Mouse (Mus musculus) G1E (cell line): ENCODE measurements around the gene Odf4. TPM values are rescaled to one million over a fixed set of nuclear protein-coding genes. Genes with fewer than 3 reads are reported as not detected.

Source experiments
- ATAC-seq: 2 replicates; pipeline ENCODE4 v1.8.0; 2016; ENCODE audit warnings: mild to moderate bottlenecking; ENCODE audit not compliant: insufficient number of reproducible peaks, poor library complexity, low FRiP score, severe bottlenecking; ENCODE audit errors: extremely low read depth
- DNase-seq: peaks from one replicate; pipeline ENCODE4 v3.0.0; 2012; ENCODE audit warnings: low spot score
- H3K27me3 ChIP-seq: 2 replicates; pipeline ENCODE4 v1.6.1; 2012; ENCODE audit warnings: mild to moderate bottlenecking, low read length, inconsistent platforms; ENCODE audit not compliant: insufficient read depth
- H3K36me3 ChIP-seq: replicated peaks from 2 replicates; pipeline ENCODE3; 2012; ENCODE audit warnings: mild to moderate bottlenecking, inconsistent platforms
- H3K4me1 ChIP-seq: 2 replicates; pipeline ENCODE4 v1.6.1; 2012; ENCODE audit warnings: low read depth, low read length, inconsistent platforms, mixed read lengths; ENCODE audit not compliant: insufficient read depth
- H3K4me3 ChIP-seq: 2 replicates; pipeline ENCODE4 v1.5.1; 2012; ENCODE audit warnings: low read depth, mild to moderate bottlenecking, inconsistent platforms, low read length, moderate library complexity, mixed read lengths
- H3K9me3 ChIP-seq: replicated peaks from 2 replicates; pipeline ENCODE4 v1.6.1; 2012; ENCODE audit warnings: inconsistent platforms
- CTCF ChIP-seq: IDR thresholded peaks from 2 replicates; pipeline ENCODE4 v1.5.1; 2012; ENCODE audit warnings: low read depth, low read length, inconsistent platforms, mixed read lengths
- GATA1 ChIP-seq: IDR thresholded peaks from 2 replicates; pipeline ENCODE4 v1.6.1; 2012; ENCODE audit warnings: borderline replicate concordance, low read length, inconsistent platforms, mixed read lengths
- GATA2 ChIP-seq: IDR thresholded peaks from 2 replicates; pipeline ENCODE4 v1.6.1; 2012; ENCODE audit warnings: low read depth, low read length, inconsistent platforms, borderline replicate concordance
- POLR2AphosphoS5 ChIP-seq: IDR thresholded peaks from 2 replicates; pipeline ENCODE4 v1.6.1; 2012; ENCODE audit warnings: low read depth, low read length, inconsistent platforms; ENCODE audit not compliant: insufficient replicate concordance
- TAL1 ChIP-seq: conservative IDR thresholded peaks from 2 replicates; pipeline ENCODE4 v1.6.1; 2012; ENCODE audit warnings: low read depth, low read length, inconsistent platforms, mixed read lengths
- polyA plus RNA-seq: library from polyadenylated mRNA; stranded (reverse); fragments of >175 nt; gene quantifications from 2 replicates; pipeline ENCODE4 v1.2.3, GENCODE M21; 2012
- total RNA-seq, 2 experiments: library from RNA; stranded (forward) in 1 of 2; stranded (reverse) in 1 of 2; fragments of 200-1000 nt in 1 of 2; fragments of >200 nt in 1 of 2; fragmentation: Nextera tagmentation in 1 of 2; gene quantifications; 2 replicates each; pipeline ENCODE4 v1.2.3; 2014 to 2017

Odf4 gene
- total and polyA plus RNA-seq, 3 experiments = not detected

DNA sequence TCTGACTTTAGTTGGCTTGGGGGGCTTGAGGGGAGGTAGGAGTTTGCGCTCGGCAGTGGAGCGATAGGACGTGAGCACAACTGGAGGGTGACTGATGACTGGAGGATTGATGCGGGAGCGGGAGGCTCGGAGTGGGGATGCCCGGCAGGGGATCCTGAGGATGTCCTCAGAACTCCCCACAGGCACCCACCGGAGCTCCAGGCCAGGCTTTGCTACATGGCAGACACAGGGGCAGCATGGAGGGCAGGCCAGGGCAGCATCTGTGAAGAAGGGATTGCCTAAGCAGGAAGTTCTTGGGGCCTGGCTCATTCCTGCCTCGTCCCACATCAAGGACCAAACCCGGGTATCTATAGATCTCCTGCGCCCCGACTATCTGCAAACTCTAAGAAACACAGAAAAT lies 27.0 kb upstream of the Odf4 start:
- Histone ChIP-seq H3K36me3 (no peaks in the 10 kb centered on the region), H3K4me3 (no peak overlapping the region), H3K4me1 (peaks cover 17% of the 10 kb centered on the region), H3K27me3 (peaks cover 74% of the 10 kb centered on the region), H3K9me3 (no peaks in the 10 kb centered on the region)
- DNase-seq = no peak
- no peak for TF ChIP-seq GATA1
- no peak for TF ChIP-seq TAL1
- TF ChIP-seq CTCF = no peak
- TF ChIP-seq POLR2AphosphoS5 = no peak
- no peak for TF ChIP-seq GATA2
- no peak for ATAC-seq

DNA sequence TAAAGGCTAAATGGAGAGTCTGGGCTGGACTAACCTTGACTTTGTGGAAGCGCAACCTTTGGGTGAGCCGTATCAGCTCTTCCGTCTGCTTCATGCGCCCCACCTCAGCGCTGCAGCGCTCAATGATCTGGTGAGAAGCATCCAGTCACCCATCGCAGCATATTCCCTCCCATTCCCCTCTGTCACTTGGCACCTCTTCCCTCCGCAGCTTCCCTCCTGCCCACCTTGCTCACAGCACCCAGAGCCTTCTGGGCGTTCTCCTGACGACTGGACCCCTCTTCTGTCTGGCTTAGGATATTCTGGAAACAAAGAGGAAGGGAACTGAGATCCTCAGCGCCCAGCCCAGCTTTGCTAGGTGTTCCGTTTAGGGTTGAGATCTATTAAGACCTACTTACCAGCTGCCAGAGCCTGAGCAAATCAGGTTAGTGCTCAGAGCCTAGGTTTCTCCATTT lies 20.7 kb upstream of the Odf4 start:
- ATAC-seq (no peak), DNase-seq (no peak)
- H3K4me1 ChIP-seq = peaks cover 18% of the 10 kb centered on the region
- peaks cover 52% of the 10 kb centered on the region for H3K27me3 ChIP-seq
- H3K9me3 ChIP-seq = no peaks in the 10 kb centered on the region
- H3K4me3 ChIP-seq = no peak overlapping the region
- H3K36me3 ChIP-seq = peaks cover 5% of the 10 kb centered on the region
- TF ChIP-seq TAL1 (no peak), POLR2AphosphoS5 (no peak), GATA1 (no peak), CTCF (no peak), GATA2 (no peak)

DNA sequence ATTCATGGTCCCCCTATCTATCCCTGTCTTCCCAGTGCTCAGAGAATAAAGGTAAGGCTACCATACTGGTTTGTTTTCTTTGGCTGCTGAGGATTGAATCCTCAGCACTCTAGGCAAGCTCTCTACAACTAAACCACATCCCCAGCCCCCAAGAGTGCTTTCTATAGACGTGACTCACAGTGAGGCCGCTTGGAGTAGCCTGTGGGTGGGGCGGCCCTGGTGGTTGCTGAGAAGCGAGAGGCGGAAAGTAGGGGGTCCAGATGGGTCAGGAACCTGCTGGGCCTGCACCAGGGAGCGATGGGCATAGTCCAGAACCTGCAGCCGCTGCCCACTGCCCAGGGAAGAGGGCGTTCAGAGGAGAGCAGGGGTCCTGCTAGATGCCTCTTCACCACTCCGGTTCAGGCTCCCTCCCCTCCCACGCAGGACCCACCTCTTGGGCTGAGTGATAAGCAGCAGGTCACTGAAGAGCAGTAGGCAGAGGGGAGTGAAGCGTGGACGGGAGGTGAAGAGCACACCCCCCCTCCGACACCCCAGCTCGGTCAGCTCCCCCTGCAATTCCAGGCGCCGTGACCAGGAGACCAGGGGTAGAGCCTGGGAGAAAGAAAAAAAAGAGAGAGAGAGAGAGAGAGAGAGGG lies 20.0 kb upstream of the Odf4 start:
- DNase-seq (no peak), ATAC-seq (no peak)
- no peaks in the 10 kb centered on the region for H3K9me3 ChIP-seq
- TF ChIP-seq GATA1 (no peak), CTCF (no peak), GATA2 (no peak), TAL1 (no peak), POLR2AphosphoS5 (no peak)
- peaks cover 18% of the 10 kb centered on the region for H3K4me1 ChIP-seq
- peaks cover 10% of the 10 kb centered on the region for H3K36me3 ChIP-seq
- H3K27me3 ChIP-seq = peaks cover 50% of the 10 kb centered on the region
- no peak overlapping the region for H3K4me3 ChIP-seq

DNA sequence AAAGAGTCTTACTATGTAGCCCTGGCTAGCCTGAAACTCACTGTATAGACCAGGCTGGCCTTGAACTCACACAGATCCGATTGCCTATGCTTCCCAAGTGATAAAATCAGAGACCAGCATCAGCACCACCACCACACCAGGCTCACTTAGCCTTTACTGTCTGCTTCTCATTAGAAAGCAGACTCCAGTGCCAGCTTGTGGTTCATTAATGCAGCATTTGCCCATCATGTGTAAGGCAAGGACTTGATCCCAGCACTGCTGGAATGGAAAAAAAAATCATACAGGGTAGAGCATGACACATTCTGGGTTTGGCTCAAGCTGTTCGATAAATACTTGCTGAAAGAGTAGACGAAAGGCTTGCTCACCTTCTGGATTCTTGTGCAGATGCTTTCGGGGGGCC lies 19.1 kb upstream of the Odf4 start:
- no peaks in the 10 kb centered on the region for H3K9me3 ChIP-seq
- peaks cover 15% of the 10 kb centered on the region for H3K4me1 ChIP-seq
- no peak overlapping the region for H3K4me3 ChIP-seq
- H3K27me3 ChIP-seq = peaks cover 41% of the 10 kb centered on the region
- H3K36me3 ChIP-seq = peaks cover 14% of the 10 kb centered on the region
- DNase-seq (no peak), ATAC-seq (no peak)
- TF ChIP-seq GATA2 (no peak), GATA1 (no peak), TAL1 (no peak), CTCF (no peak), POLR2AphosphoS5 (no peak)

DNA sequence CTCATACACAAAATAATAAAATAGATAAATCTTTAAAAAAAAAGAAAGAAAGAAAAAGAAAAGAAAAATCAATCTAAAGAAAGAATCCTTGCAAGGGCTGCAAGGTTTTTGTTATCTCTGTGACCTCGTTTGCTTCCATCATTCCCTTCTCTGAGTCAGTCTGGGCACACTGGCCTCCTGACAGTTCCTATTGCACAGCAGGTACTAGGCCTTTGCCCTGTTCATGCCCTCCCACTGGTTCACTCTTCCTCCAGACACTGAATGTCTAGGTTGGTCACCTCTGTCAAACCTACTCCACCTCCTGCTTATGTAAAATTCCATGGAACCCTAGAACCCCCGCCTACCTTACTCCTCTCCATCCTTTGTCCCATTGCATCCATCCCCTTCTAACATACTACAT lies 18.4 kb upstream of the Odf4 start:
- H3K27me3 ChIP-seq = peaks cover 38% of the 10 kb centered on the region
- DNase-seq (no peak), ATAC-seq (no peak)
- H3K4me3 ChIP-seq = no peak overlapping the region
- H3K9me3 ChIP-seq = no peaks in the 10 kb centered on the region
- peaks cover 14% of the 10 kb centered on the region for H3K36me3 ChIP-seq
- peaks cover 19% of the 10 kb centered on the region for H3K4me1 ChIP-seq
- TF ChIP-seq TAL1 = no peak
- no peak for TF ChIP-seq CTCF
- no peak for TF ChIP-seq POLR2AphosphoS5
- no peak for TF ChIP-seq GATA1

DNA sequence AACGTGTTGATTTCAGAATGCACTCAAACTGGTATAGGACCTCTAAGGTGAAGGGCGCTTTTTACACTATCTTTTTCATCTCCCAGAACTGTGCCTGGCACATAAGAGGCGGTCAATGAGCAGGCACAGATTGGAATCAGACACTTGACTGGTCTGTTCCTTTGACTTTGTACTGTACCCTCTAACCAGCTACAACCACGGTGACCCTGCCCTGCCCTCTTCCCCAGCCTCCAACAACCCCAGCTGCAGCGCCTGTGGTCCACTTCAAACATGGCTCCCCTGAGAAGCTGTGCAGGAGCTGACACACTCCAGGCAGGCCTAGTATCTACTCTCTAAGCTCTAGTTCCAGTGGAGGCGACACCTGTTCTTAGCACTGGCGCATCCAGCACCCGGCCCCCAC lies 15.8 kb upstream of the Odf4 start:
- H3K36me3 ChIP-seq = peaks cover 14% of the 10 kb centered on the region
- DNase-seq = no peak
- H3K4me1 ChIP-seq = peaks cover 22% of the 10 kb centered on the region
- no peak for ATAC-seq
- no peak overlapping the region for H3K4me3 ChIP-seq
- H3K27me3 ChIP-seq = peaks cover 27% of the 10 kb centered on the region
- no peaks in the 10 kb centered on the region for H3K9me3 ChIP-seq
- TF ChIP-seq GATA2 (no peak), GATA1 (no peak), TAL1 (no peak), POLR2AphosphoS5 (no peak), CTCF (no peak)

DNA sequence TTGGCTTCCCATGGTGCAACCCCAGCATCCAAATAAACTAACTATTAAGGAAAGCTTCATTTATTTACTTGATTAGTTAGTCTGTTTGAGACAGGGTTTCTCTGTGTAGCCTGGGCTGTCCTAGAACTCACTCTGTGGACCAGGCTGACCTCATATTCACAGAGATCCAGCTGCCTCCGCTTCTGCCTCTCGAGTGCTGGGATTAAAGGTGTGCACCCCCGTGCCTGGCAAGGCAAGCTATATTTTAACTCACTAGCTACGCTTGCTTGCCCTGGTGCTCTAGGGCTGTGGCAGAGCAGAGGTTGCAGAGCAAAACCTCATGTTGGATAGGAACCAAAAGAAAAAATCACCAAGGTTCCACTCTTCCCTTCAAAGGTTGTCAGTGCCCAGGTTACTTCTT lies 13.6 kb upstream of the Odf4 start:
- ATAC-seq = no peak
- Histone ChIP-seq H3K27me3 (peaks cover 8% of the 10 kb centered on the region), H3K9me3 (no peaks in the 10 kb centered on the region), H3K36me3 (peaks cover 14% of the 10 kb centered on the region), H3K4me3 (peak overlapping the region; percentile 64; the same call in 1 of the 2 replicates), H3K4me1 (peaks cover 11% of the 10 kb centered on the region)
- no peak for TF ChIP-seq POLR2AphosphoS5
- TF ChIP-seq TAL1 = no peak
- no peak for TF ChIP-seq CTCF
- TF ChIP-seq GATA1 = no peak
- no peak for TF ChIP-seq GATA2
- DNase-seq = no peak
